Mouse (Mus musculus) megakaryocyte, adult 5-6 weeks (primary cell): ENCODE results near the gene Vmn1r103. TPM values are rescaled to one million over a fixed set of nuclear protein-coding genes. Genes with fewer than 3 reads are reported as not detected.
"Not testable (repeated sequence)": the region's sequence is repeated elsewhere in the genome, so short reads cannot be mapped to it uniquely, and the experiment has no call there.

Experiments
- ATAC-seq: 2 replicates; pipeline ENCODE4 v1.8.0; 2016; ENCODE audit warnings: mild to moderate bottlenecking, inconsistent platforms; ENCODE audit not compliant: poor library complexity, severe bottlenecking
- total RNA-seq, 2 experiments: library from RNA; stranded (forward) in 1 of 2; stranded (reverse) in 1 of 2; fragments of 153-499, 151-499 nt in 1 of 2; fragments of 221-1000, 200-1000 nt in 1 of 2; gene quantifications; 2 replicates each; pipeline versions ENCODE4 v1.2.3 to v1.2.4; 2015 to 2017

The Vmn1r103 gene
- not detected in 2 replicates for total RNA-seq (2015)
- total RNA-seq (2017), result not detected in 2 replicates

DNA sequence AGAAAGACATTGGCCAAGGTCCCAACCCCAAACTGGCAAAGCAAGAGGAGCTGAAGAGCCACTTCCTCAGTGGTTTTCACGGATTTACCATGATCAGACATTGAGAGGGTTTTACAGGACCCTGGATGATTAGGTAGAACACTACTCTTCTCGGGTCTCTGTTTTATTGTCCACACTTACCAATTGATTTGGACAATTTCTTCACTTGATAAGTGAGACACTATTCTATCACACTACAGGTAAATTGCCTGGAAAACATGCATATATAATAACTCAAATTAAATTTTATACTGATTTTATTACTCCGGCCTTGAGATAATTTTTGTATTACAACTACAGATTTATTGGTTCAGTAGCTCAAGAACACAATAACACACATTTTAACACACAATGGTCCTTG lies at the start of gene Vmn1r103:
TSS of gene Vmn1r103 (minus strand) at position 101 of the 400 bp plus-strand sequence.
- ATAC-seq, result not testable (repeated sequence)

- ATAC-seq, result not testable (repeated sequence)
Observed at GRCm38 (mm10) chr7:20545657-20546056, 35.3 kb upstream of the Vmn1r103 start, which contains the start of gene Gm5726. Gene Gm5726 (minus strand): TSS chr7:20545757.

DNA sequence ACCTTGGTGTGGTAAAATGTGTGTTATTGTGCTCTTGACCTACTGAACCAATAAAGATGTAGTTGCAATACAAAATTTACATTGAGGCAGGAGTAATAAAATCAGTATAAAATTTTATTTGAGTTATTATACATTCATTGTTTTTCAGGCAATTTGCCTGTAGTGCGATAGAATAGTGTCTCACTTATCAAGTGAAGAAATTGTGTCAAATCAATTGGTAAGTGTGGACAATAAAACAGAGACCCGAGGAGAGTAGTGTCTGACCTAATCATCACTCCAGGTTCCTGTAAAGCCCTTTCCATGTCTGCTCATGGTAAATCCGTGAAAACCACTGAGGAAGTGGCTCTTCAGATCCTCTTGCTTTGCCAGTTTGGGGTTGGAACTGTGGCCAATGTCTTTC lies 23.2 kb upstream of the Vmn1r103 start, which contains the start of gene Vmn1r104:
TSS of gene Vmn1r104 (plus strand) at position 301 of the 400 bp plus-strand sequence.
- ATAC-seq, result not testable (repeated sequence)

GRCm38 (mm10) chr7:20474825-20475224 lies 35.5 kb downstream of the Vmn1r103 start, which contains the start of gene Gm10670:
Gene Gm10670 (minus strand): TSS chr7:20474925.
- not testable (repeated sequence) for ATAC-seq

Other genes with a start within 250 kb of the Vmn1r103 start
- not detected in 2 replicates for gene Gm5890, start 247.7 kb downstream of the Vmn1r103 start, total RNA-seq (2015)
- not detected in 2 replicates for gene Gm5890, start 247.7 kb downstream of the Vmn1r103 start, total RNA-seq (2017)
- not detected in 2 replicates for gene Gm4133, start 176.5 kb downstream of the Vmn1r103 start, total RNA-seq (2015)
- not detected in 2 replicates for gene Gm4133, start 176.5 kb downstream of the Vmn1r103 start, total RNA-seq (2017)
- not detected in 2 replicates for gene Gm5728, start 135.1 kb downstream of the Vmn1r103 start, total RNA-seq (2015)
- not detected in 2 replicates for gene Gm5728, start 135.1 kb downstream of the Vmn1r103 start, total RNA-seq (2017)
- gene Vmn1r100, start 92.6 kb downstream of the Vmn1r103 start, total RNA-seq (2015), result not detected in 2 replicates
- not detected in 2 replicates for gene Vmn1r100, start 92.6 kb downstream of the Vmn1r103 start, total RNA-seq (2017)
- gene Vmn1r101, start 67.9 kb downstream of the Vmn1r103 start, total RNA-seq (2015), result not detected in 2 replicates
- not detected in 2 replicates for gene Vmn1r101, start 67.9 kb downstream of the Vmn1r103 start, total RNA-seq (2017)
- gene Gm10670, start 35.6 kb downstream of the Vmn1r103 start, total RNA-seq (2015), result not detected in 2 replicates
- gene Gm10670, start 35.6 kb downstream of the Vmn1r103 start, total RNA-seq (2017), result not detected in 2 replicates
- gene Vmn1r104, start 23.3 kb upstream of the Vmn1r103 start, total RNA-seq (2015), result not detected in 2 replicates
- gene Vmn1r104, start 23.3 kb upstream of the Vmn1r103 start, total RNA-seq (2017), result not detected in 2 replicates
- gene Gm5726, start 35.2 kb upstream of the Vmn1r103 start, total RNA-seq (2015), result not detected in 2 replicates
- gene Gm5726, start 35.2 kb upstream of the Vmn1r103 start, total RNA-seq (2017), result not detected in 2 replicates
- gene Gm4141, start 65.7 kb upstream of the Vmn1r103 start, total RNA-seq (2015), result not detected in 2 replicates
- not detected in 2 replicates for gene Gm4141, start 65.7 kb upstream of the Vmn1r103 start, total RNA-seq (2017)
- gene Gm4513, start 88.5 kb upstream of the Vmn1r103 start, total RNA-seq (2015), result not detected in 2 replicates
- gene Gm4513, start 88.5 kb upstream of the Vmn1r103 start, total RNA-seq (2017), result not detected in 2 replicates
- not detected in 2 replicates for gene Vmn1r107, start 158.4 kb upstream of the Vmn1r103 start, total RNA-seq (2015)
- not detected in 2 replicates for gene Vmn1r107, start 158.4 kb upstream of the Vmn1r103 start, total RNA-seq (2017)
- not detected in 2 replicates for gene Vmn1r111, start 192.7 kb upstream of the Vmn1r103 start, total RNA-seq (2015)
- not detected in 2 replicates for gene Vmn1r111, start 192.7 kb upstream of the Vmn1r103 start, total RNA-seq (2017)
- not detected in 2 replicates for gene Gm10668, start 220.1 kb upstream of the Vmn1r103 start, total RNA-seq (2015)
- not detected in 2 replicates for gene Gm10668, start 220.1 kb upstream of the Vmn1r103 start, total RNA-seq (2017)